Mouse (Mus musculus) stomach, embryonic 15.5 days (tissue): ENCODE data around the gene Dpp6. TPM values are rescaled to one million over a fixed set of nuclear protein-coding genes. Genes with fewer than 3 reads are reported as not detected.

Experiments used
- ATAC-seq: fragments of 200-750 bp; cut with Nextera tagmentation; 2 replicates; pipeline ENCODE4 v1.8.0; 2017; ENCODE audit warnings: low read depth, moderate number of reproducible peaks, moderate TSS enrichment; ENCODE audit not compliant: insufficient read depth, low FRiP score
- H3K27ac ChIP-seq: fragments of 300-500 bp; sonication (generic); 2 replicates; pipeline ENCODE4 v1.5.1; 2015; ENCODE audit warnings: mild to moderate bottlenecking, inconsistent platforms
- H3K27me3 ChIP-seq: fragments of 300-500 bp; sonication (generic); replicated peaks from 2 replicates; pipeline ENCODE4 v1.6.1; 2015; ENCODE audit warnings: inconsistent platforms
- H3K36me3 ChIP-seq: fragments of 300-500 bp; sonication (generic); 2 replicates; pipeline ENCODE4 v1.6.1; 2015; ENCODE audit warnings: inconsistent platforms
- H3K4me1 ChIP-seq: fragments of 300-500 bp; sonication (generic); 2 replicates; pipeline ENCODE4 v1.6.1; 2015; ENCODE audit warnings: inconsistent platforms
- H3K4me2 ChIP-seq: fragments of 300-500 bp; sonication (generic); 2 replicates; pipeline ENCODE4 v1.6.1; 2015; ENCODE audit warnings: mild to moderate bottlenecking, inconsistent platforms
- H3K4me3 ChIP-seq: fragments of 300-500 bp; sonication (generic); replicated peaks from 2 replicates; pipeline ENCODE4 v1.5.1; 2015; ENCODE audit warnings: inconsistent platforms
- H3K9ac ChIP-seq: fragments of 300-500 bp; sonication (generic); 2 replicates; pipeline ENCODE4 v1.6.1; 2015; ENCODE audit warnings: inconsistent platforms
- H3K9me3 ChIP-seq: fragments of 300-500 bp; sonication (generic); 2 replicates; pipeline ENCODE4 v1.6.1; 2016; ENCODE audit warnings: inconsistent platforms
- WGBS: fragments of 180-500 bp; shearing (Covaris S2); methylation state at CpG from one replicate; pipeline ENCODE4 v1.1.7; 2015; 5-methylcytosine and 5-hydroxymethylcytosine counted together
- polyA plus RNA-seq: library from polyadenylated mRNA; unstranded; fragments of >200 nt; fragmentation: Nextera tagmentation; extraction: Ambion mirVana; gene quantifications from 2 replicates; pipeline ENCODE4 v1.2.1, GENCODE M21; 2015

Gene Dpp6
- polyA plus RNA-seq, 1 experiment from 2014 or later = 2.4 TPM

DNA sequence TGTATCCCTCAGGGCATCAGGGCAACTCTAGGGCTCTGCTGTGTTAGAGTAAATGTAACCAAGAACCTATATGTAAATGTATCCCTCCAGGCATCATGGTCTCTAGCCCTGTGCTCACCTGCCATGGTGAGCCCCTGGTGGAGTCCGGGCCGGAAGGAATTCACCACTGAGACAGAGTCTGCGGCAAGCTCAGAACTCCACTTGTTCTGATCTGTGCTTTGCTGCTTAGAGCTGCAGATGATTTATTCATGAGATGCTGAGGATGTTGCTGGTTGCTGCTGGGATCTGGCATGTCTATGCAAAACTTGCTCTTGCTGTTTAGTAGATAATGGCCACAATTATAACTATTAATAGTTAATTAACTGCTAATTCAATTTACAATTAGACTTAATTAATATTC lies 425.1 kb downstream of the Dpp6 start:
- no peaks in the 10 kb centered on the region for H3K36me3 ChIP-seq
- no peak overlapping the region for H3K4me2 ChIP-seq
- no peak for ATAC-seq
- H3K4me1 ChIP-seq = no peaks in the 10 kb centered on the region
- no peak overlapping the region for H3K9ac ChIP-seq
- H3K4me3 ChIP-seq = no peak overlapping the region
- 85% methylated on average over 3 of the region's 3 CpGs for WGBS
- no peaks in the 10 kb centered on the region for H3K9me3 ChIP-seq
- no peaks in the 10 kb centered on the region for H3K27me3 ChIP-seq
- H3K27ac ChIP-seq = no peak overlapping the region

DNA sequence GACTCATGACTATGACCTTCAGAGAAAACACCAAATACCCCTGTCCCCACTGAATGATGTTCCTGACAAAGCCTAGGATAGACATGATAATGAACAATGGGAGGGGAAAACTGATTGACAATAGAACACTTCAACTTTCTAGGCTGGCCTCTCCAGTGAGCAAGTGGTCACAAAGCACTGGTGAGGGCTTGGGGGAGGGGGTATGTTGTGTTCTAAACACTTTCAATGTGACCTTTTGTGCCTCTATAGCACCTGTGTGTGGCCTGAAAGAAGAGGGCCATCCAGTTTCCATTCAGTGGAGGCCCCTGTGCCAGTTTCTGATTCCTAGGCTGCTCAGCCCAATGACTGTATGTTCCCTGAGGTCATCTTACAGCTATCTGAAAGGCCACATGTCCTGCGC lies 426.2 kb downstream of the Dpp6 start:
- Histone ChIP-seq H3K9me3 (no peaks in the 10 kb centered on the region), H3K9ac (no peak overlapping the region), H3K4me1 (no peaks in the 10 kb centered on the region), H3K27ac (no peak overlapping the region), H3K4me3 (no peak overlapping the region), H3K27me3 (no peaks in the 10 kb centered on the region), H3K4me2 (no peak overlapping the region), H3K36me3 (no peaks in the 10 kb centered on the region)
- 92% methylated on average over 1 of the region's 1 CpGs for WGBS
- ATAC-seq = no peak

DNA sequence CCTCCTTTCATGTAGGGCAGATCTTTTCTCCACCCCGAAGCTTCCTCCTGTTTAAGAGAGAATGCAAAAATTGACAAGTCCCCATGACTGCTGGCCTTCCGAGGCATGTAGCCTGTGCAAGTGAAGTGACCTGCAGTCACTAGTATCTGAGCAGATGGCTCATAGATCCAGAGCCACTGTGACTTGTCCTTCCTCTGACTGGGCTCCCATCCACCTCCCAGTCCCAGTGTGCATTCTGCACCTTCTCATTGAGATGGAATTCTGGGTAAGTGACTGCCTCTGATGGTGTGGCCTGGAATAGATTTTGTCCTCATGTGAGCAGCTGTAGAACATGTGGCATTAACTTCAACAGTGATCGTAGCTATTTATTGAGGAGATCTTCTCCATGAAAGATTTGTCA lies 430.8 kb downstream of the Dpp6 start:
- H3K4me1 ChIP-seq = no peaks in the 10 kb centered on the region
- no peak overlapping the region for H3K4me2 ChIP-seq
- 83% methylated on average over 3 of the region's 3 CpGs for WGBS
- H3K27me3 ChIP-seq = no peaks in the 10 kb centered on the region
- no peak overlapping the region for H3K9ac ChIP-seq
- no peak overlapping the region for H3K27ac ChIP-seq
- no peaks in the 10 kb centered on the region for H3K9me3 ChIP-seq
- no peak overlapping the region for H3K4me3 ChIP-seq
- H3K36me3 ChIP-seq = no peaks in the 10 kb centered on the region
- ATAC-seq = no peak

DNA sequence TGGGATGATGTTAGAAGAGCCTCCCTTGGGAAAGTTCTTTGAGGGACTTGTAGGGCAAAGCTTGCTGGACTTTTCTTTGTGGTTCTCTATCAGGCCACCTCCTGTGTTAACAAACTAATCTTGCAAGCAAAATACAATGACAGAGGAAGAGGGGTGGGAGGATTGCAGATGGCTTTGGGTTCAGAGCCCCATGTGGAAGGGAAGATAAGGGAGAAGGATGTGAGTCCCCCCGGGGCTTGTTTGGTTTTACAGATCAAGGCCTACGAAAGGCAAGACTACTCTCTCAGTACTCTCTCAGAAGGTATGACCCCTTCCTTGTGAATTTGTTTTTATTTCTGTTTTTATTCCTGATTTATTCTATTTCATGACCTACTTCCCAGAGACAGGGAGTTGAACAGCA lies 431.7 kb downstream of the Dpp6 start:
- no peak overlapping the region for H3K4me2 ChIP-seq
- no peak overlapping the region for H3K9ac ChIP-seq
- 60% methylated on average over 2 of the region's 2 CpGs for WGBS
- H3K4me3 ChIP-seq = no peak overlapping the region
- H3K27ac ChIP-seq = no peak overlapping the region
- H3K36me3 ChIP-seq = no peaks in the 10 kb centered on the region
- no peaks in the 10 kb centered on the region for H3K9me3 ChIP-seq
- H3K27me3 ChIP-seq = no peaks in the 10 kb centered on the region
- ATAC-seq = no peak
- H3K4me1 ChIP-seq = no peaks in the 10 kb centered on the region

DNA sequence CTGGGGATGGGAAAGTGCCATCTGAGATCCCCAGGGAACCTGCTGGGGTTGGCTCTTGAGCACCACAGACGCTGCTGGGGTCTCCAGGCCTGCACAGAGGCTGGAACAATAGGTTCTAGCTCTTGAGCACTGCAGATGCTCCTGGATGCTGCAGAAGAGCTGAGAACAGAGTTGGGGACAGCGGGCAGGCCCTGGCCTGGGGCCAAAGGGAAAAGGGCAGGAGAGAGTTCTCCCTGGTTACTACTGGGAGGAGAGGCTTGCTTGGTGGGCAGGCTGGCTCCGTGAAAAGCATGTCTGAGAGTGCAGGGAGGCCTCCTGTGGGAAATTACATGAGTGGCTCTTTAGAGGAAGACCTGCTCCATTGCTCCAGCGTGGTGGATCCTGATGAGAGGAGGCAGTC lies 432.9 kb downstream of the Dpp6 start:
- Histone ChIP-seq H3K4me1 (no peaks in the 10 kb centered on the region), H3K4me2 (no peak overlapping the region), H3K4me3 (no peak overlapping the region), H3K36me3 (no peaks in the 10 kb centered on the region), H3K27me3 (no peaks in the 10 kb centered on the region), H3K27ac (no peak overlapping the region), H3K9me3 (no peaks in the 10 kb centered on the region), H3K9ac (no peak overlapping the region)
- 62% methylated on average over 4 of the region's 4 CpGs for WGBS
- no peak for ATAC-seq

DNA sequence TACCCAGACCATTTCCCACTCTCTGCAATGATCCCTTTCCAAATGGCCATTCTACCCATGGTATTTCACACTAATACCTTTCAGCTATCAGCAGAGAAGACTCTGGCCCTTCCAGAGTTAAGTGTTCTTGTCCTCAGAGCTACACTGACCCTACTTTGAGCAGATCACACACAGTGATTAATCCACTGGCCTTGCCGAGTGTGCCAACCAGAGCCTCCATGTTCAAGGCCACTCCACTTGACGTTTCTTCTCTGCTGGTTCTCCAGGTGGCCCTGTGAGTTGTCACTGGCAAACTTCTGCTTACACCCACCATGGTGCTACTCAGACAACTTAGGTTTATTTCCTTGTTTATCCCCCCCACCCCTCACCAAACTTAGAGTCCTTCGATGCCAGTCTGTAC lies 433.9 kb downstream of the Dpp6 start:
- H3K4me3 ChIP-seq = no peak overlapping the region
- WGBS = 84% methylated on average over 3 of the region's 3 CpGs
- no peak overlapping the region for H3K9ac ChIP-seq
- no peaks in the 10 kb centered on the region for H3K4me1 ChIP-seq
- H3K9me3 ChIP-seq = no peaks in the 10 kb centered on the region
- H3K27me3 ChIP-seq = no peaks in the 10 kb centered on the region
- no peak overlapping the region for H3K27ac ChIP-seq
- no peak overlapping the region for H3K4me2 ChIP-seq
- no peaks in the 10 kb centered on the region for H3K36me3 ChIP-seq
- ATAC-seq = no peak

DNA sequence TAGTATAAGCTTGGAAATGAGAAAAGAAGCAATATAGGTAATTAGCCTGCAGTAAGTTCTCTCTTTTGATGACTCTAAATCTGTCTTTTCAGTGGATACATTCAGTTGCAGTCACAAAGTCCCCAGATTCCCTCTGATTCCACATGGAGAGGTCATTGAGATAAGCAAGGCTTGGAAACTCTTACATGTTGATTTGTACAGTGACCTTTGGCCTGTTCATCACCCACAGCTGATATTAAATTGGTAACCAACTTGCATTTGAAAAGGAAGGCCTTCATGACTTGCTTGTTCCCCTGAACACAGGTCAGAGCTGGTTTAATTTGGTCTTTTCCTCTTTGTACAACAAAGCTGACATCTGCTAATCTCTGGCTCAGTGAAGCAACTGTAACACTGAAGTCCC lies 434.4 kb downstream of the Dpp6 start:
- H3K4me3 ChIP-seq = no peak overlapping the region
- H3K4me2 ChIP-seq = no peak overlapping the region
- ATAC-seq = no peak
- H3K36me3 ChIP-seq = no peaks in the 10 kb centered on the region
- H3K27me3 ChIP-seq = no peaks in the 10 kb centered on the region
- H3K4me1 ChIP-seq = no peaks in the 10 kb centered on the region
- no peaks in the 10 kb centered on the region for H3K9me3 ChIP-seq
- no peak overlapping the region for H3K9ac ChIP-seq
- no peak overlapping the region for H3K27ac ChIP-seq

DNA sequence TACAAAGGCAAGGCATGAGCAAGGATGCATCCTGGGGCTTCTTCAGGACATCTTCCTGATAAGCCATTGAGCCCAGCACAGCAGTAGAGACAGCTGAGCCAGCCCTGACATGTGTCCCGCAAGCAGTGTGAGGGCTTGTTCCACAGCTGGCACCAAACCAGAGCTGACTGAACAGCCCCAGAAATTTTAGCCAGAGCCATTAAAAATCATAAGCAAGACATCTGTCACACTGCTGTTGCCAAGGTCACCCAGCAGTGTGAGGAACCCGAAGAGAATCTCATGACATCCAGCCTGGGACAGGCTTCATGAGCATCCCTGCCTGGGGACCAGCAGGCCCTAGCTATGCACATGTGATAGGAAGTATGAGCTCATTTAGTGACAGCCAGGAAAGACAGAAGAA lies 438.2 kb downstream of the Dpp6 start:
- no peak overlapping the region for H3K4me3 ChIP-seq
- H3K9me3 ChIP-seq = no peaks in the 10 kb centered on the region
- no peaks in the 10 kb centered on the region for H3K36me3 ChIP-seq
- no peak overlapping the region for H3K4me2 ChIP-seq
- no peak for ATAC-seq
- no peaks in the 10 kb centered on the region for H3K27me3 ChIP-seq
- no peaks in the 10 kb centered on the region for H3K4me1 ChIP-seq
- 84% methylated on average over 2 of the region's 2 CpGs for WGBS
- no peak overlapping the region for H3K9ac ChIP-seq
- H3K27ac ChIP-seq = no peak overlapping the region

DNA sequence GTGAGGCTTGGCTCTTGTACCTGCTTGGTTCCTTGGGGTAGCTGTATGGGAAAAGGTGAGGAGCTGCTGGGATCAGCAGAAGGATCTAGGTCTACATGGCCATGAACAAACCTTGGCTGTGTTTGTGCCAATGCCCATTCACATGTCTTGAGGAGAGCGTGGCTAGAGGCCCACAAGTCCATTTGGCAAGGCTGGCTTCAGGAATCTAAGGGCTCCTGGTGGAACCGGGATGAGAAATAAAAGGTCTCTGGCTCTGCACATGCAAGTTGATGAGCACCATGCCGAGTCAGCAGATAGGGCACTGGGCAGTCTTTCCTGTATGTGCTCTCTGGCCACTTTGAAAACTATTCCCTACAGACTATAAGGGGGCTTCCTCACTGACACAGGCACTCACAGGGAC lies 441.6 kb downstream of the Dpp6 start:
- no peaks in the 10 kb centered on the region for H3K36me3 ChIP-seq
- H3K4me3 ChIP-seq = no peak overlapping the region
- H3K27me3 ChIP-seq = no peaks in the 10 kb centered on the region
- no peaks in the 10 kb centered on the region for H3K4me1 ChIP-seq
- WGBS = 82% methylated on average over 3 of the region's 3 CpGs
- no peak overlapping the region for H3K4me2 ChIP-seq
- H3K9me3 ChIP-seq = no peaks in the 10 kb centered on the region
- no peak overlapping the region for H3K9ac ChIP-seq
- no peak overlapping the region for H3K27ac ChIP-seq
- ATAC-seq = no peak

DNA sequence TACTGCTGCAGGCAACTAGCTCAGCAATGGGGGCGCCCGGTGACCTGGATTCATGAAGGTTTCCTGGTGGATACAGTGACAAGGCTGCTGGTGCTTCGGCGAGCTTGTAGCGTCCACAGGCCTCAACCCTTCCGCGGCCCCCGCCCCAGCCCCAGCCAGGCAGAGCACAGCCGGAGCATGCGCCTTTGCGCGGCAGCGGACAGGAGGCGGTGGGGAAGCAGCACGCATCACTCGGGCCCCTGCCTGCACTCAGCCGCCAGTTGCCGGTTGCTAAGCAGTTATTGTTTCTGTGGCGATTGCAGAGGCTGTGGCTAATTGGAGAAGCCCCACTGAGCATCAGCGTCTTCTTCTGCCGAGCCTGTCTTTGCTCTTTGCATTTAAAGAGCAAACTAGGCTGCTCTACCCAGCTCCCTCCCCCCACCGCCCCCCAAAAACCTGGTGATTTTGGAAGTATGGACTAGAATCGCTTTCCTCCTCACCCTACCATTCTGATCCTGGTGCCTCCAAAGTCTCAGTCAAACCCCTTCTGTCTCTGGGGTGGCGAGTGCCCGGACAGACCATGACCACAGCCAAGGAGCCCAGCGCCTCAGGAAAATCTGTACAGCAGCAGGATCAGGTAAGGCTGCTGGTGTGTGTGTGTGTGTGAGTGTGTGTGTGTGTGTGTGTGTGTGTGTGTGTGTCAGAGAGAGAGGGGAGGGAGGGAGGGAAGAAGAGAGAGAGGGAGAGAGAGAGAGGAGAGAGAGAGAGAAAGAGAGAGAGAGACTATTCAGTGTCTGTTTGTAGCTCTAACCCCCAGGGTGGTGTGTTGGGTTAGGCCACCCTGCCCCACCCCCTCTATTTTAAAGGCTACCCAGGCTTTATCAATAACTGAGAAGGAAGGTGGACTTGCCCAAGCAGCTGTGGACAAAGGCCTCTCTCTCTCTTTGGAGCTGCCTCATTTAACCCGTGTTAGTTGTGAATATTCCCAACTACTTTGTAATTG lies 445.0 kb downstream of the Dpp6 start:
- no peak; the same call in 1 of the 2 replicates for ATAC-seq
- H3K9me3 ChIP-seq = no peaks in the 10 kb centered on the region
- H3K36me3 ChIP-seq = no peaks in the 10 kb centered on the region
- H3K4me2 ChIP-seq = peak overlapping the region; percentile 43
- H3K27ac ChIP-seq = no peak overlapping the region
- H3K4me1 ChIP-seq = no peaks in the 10 kb centered on the region
- no peaks in the 10 kb centered on the region for H3K27me3 ChIP-seq
- WGBS = 11% methylated on average over 27 of the region's 27 CpGs
- H3K9ac ChIP-seq = no peak overlapping the region
- peak overlapping the region; percentile 14; the same call in 1 of the 2 replicates for H3K4me3 ChIP-seq

DNA sequence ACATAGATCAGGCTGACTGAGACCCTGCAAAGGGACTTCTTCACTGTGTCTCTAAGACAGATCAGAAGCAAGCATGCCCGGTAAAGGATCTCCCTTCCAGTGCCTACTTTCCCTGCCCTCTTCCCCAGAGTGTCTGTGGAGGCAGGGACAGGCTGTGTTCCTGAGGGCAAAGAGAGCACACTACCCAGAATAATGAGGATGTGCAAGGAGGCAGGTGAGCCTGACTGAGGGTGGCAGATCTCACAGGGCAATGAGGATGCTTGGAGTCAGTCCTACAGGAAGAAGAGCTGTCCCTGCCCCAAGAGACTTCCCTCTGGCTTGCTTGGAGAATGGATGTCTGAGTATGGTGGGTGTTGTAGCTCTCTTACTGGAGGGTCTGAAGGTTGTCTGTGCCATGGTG lies 445.7 kb downstream of the Dpp6 start:
- 58% methylated on average over 1 of the region's 1 CpGs for WGBS
- H3K4me1 ChIP-seq = no peaks in the 10 kb centered on the region
- no peaks in the 10 kb centered on the region for H3K27me3 ChIP-seq
- no peak for ATAC-seq
- no peaks in the 10 kb centered on the region for H3K9me3 ChIP-seq
- H3K4me3 ChIP-seq = no peak overlapping the region
- no peaks in the 10 kb centered on the region for H3K36me3 ChIP-seq
- H3K9ac ChIP-seq = no peak overlapping the region
- H3K27ac ChIP-seq = no peak overlapping the region
- no peak overlapping the region for H3K4me2 ChIP-seq

DNA sequence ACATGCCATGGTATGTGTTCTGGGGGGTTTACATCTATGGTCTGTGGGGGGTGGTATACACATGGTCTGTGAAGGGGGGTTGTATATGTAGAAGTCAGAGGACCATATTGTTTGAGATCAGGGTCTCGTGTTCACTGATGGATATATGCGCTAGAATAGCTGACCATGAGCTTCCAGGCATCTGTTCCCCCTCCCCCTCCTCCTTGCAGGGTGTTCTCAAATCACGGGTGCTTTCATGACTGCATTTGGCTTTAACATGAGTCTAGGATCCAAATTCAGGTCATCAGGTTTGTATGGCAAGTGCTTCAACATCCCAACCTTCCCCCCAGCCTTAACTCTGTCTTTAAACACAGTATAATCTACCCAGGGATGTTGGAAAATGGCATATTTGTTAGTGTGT lies 448.3 kb downstream of the Dpp6 start:
- no peaks in the 10 kb centered on the region for H3K27me3 ChIP-seq
- H3K4me1 ChIP-seq = no peaks in the 10 kb centered on the region
- no peak overlapping the region for H3K27ac ChIP-seq
- H3K36me3 ChIP-seq = no peaks in the 10 kb centered on the region
- no peak overlapping the region for H3K9ac ChIP-seq
- WGBS = 73% methylated on average over 3 of the region's 3 CpGs
- H3K4me3 ChIP-seq = no peak overlapping the region
- no peak overlapping the region for H3K4me2 ChIP-seq
- no peaks in the 10 kb centered on the region for H3K9me3 ChIP-seq
- ATAC-seq = no peak

DNA sequence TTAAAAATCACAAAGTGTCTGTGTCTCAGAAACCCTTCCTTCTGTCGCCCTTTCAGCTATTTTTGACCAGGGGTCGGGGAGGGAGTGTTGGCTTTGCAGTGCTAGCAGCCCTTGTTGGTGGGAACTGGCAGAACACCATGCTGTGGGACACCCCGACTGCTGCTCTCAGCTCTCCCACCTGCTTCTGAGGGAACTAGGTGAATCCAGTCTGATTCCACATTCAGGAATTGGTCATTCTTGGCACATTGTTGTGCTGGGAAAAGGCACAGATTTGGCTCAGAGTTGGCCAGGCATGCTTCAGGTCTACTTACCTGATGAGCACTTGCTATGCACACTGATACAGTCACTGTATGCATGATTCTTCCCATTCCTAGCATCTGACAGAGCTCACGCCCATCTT lies 454.3 kb downstream of the Dpp6 start:
- ATAC-seq = no peak
- Histone ChIP-seq H3K27me3 (no peaks in the 10 kb centered on the region), H3K9ac (no peak overlapping the region), H3K4me2 (no peak overlapping the region), H3K27ac (no peak overlapping the region), H3K4me3 (no peak overlapping the region), H3K4me1 (no peaks in the 10 kb centered on the region), H3K9me3 (no peaks in the 10 kb centered on the region), H3K36me3 (no peaks in the 10 kb centered on the region)
- WGBS = 68% methylated on average over 4 of the region's 4 CpGs
